Mouse (Mus musculus) spleen, adult 12 weeks (tissue): ENCODE measurements around the gene Zfp956.
A peak's percentile ranks its signal among the peaks of the same experiment; 100 is the strongest.
"Not testable (repeated sequence)": the region's sequence is repeated elsewhere in the genome, so short reads cannot be mapped to it uniquely, and the experiment has no call there.

Experiments used
- DNase-seq: peaks from one replicate; pipeline ENCODE4 v3.0.0; 2022; ENCODE audit warnings: low spot score

The Zfp956 gene

GRCm38 (mm10) chr6:47953191-47953726 lies at the start of gene Zfp956:
TSS of gene Zfp956 (plus strand) at chr6:47953390.
- peak; percentile 92 for DNase-seq

DNA sequence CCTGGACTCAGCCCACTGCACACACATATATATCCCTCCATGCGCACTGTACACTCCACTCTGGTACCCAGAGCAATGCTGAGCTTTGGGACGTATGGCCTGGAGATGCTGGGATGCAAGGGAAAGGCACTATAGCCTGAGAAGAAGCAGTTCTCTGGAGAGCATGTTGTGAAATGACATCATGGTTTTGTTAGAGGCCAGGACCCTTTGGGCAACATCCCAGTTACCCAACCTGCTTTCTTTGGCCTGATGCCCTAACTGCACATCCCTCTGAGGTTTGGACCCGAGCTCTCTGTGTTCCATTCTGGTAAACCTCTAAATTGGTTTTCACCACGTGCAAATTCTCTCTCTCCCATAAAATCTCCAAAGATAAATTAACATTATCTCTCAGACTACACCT lies 49.6 kb upstream of the Zfp956 start:
- no peak for DNase-seq

DNA sequence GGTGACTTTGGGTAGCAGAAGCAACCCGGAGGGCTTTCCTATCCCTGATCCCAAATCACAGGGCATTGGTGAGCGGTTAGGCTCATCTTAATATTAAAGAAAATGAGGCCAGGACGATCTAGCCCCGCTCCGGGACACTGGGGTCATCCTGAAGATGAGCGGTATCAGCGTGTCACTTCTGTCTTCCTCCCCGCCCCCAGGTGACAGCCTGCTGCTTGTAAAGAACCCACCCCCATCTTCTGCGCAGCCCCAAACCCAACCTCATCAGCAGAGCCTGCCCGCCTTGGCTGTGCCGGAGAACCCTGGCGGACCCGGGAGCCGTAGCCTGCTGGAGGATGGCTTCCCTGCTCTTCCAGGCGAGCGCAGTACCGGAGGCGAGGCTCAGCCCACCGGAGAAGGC lies 48.8 kb upstream of the Zfp956 start:
- no peak for DNase-seq

DNA sequence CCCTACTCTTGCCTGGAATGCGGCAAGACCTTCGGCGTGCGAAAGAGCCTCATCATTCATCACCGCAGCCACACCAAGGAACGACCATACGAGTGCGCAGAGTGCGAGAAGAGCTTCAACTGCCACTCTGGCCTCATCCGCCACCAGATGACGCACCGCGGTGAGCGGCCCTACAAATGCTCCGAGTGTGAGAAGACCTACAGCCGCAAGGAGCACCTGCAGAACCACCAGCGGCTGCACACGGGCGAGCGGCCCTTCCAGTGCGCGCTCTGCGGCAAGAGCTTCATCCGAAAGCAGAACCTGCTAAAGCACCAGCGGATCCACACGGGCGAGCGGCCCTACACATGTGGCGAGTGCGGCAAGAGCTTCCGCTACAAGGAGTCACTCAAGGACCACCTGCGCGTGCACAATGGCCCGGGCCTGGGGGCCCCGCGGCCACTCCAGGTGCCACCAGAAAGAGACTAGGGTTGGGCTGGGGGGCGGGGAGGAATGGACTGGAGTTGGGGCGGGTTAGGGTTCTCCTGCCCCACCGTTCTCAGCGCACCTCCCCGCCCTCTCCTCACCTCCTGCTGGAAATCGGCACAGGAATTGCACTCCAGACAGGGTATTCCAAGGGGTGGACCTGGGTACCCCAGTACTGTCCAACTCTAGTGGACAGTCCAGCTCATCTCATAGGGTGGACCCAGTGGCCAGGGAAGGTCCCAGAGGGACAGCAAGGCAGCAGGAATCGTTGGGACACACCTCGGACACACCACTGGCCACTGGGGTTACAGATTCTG lies 48.1 kb upstream of the Zfp956 start:
- DNase-seq, result no peak

DNA sequence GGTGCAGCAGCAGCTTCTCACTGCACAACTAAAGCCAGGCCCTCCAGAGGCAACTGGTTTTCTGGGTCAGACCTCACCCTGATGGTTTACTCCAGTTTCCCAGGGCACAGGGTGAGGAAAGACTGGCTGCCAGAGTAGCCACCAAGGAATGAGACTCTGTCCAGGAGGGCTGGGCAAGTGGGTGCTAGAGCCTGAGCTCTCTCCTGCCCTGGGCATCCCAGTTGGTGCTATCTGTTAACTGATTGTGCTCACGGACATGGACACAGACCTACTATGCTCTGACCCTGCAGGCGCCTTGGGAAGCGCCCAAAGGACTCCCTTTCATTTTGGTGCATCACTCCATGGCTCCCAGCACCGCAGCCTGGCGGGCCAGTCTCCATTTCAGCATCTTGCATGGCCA lies 46.9 kb upstream of the Zfp956 start:
- DNase-seq, result no peak

DNA sequence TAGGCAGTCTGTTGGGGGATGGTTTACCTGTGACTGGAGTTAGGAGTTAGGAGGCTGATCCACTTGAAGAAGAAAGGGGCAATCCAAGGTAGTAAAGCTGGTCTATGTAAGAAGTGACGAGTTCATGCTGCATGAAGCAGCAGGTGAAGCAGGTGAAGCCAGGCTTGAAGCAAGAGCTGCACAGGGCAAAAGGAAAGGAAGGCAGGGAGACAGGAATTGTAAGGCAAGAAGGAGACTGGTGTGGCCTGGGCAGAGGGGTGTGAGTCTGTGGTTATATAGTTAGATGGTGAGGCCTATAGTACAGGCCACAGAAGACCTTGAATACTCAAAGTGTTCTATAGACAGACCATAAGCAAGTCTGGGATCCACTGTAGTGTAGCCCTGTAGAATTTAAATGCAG lies 44.2 kb upstream of the Zfp956 start:
- DNase-seq, result no peak

- DNase-seq, result no peak
Observed at GRCm38 (mm10) chr6:47911650-47912049, 41.5 kb upstream of the Zfp956 start.

GRCm38 (mm10) chr6:47912991-47913390 lies 40.2 kb upstream of the Zfp956 start:
- no peak for DNase-seq

DNA sequence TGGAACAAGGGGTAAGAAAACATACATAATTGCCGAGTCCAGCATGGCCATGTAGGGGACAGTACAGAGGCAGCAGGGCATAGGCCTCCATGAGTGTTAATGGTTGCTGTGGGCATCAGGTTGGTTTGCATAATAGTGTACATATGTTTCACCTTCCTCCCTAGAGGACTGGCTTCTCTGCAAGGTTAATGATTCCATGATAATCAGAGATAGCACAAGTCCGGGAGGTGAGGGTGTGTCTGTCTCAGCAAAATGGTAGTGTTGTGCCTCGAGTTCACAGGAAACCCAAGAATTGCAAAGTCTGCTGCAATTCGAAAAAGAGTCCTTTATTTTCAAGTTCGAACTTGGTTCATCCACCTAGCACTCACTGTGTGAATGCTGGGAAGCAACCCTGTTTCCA lies 36.1 kb upstream of the Zfp956 start:
- DNase-seq, result no peak

DNA sequence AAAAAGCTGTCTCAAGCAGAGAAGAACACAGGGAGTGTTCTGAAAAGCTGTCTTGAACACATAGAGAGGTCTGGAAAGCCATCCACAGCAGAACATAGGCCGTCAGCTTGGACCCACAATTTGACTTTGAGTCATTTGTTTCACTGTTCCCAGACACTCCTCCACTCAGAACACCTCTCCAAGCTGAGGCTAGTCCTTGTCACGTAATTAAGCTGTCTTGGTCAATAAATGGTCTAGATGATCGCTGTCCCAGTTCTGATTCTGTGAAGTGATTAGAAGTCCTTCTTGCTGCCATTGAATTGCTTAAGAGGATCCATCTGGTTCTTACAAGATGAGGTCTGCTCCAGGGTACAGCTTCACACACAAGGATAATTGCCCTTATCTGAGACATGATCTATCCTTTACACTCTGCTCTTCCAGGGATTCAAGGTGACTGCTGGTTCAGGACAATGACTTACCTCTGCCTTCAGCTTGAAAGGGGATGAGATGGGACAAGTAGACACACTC lies 34.4 kb upstream of the Zfp956 start:
- DNase-seq, result no peak

- no peak for DNase-seq
Observed at GRCm38 (mm10) chr6:47919646-47920446, 33.3 kb upstream of the Zfp956 start.

DNA sequence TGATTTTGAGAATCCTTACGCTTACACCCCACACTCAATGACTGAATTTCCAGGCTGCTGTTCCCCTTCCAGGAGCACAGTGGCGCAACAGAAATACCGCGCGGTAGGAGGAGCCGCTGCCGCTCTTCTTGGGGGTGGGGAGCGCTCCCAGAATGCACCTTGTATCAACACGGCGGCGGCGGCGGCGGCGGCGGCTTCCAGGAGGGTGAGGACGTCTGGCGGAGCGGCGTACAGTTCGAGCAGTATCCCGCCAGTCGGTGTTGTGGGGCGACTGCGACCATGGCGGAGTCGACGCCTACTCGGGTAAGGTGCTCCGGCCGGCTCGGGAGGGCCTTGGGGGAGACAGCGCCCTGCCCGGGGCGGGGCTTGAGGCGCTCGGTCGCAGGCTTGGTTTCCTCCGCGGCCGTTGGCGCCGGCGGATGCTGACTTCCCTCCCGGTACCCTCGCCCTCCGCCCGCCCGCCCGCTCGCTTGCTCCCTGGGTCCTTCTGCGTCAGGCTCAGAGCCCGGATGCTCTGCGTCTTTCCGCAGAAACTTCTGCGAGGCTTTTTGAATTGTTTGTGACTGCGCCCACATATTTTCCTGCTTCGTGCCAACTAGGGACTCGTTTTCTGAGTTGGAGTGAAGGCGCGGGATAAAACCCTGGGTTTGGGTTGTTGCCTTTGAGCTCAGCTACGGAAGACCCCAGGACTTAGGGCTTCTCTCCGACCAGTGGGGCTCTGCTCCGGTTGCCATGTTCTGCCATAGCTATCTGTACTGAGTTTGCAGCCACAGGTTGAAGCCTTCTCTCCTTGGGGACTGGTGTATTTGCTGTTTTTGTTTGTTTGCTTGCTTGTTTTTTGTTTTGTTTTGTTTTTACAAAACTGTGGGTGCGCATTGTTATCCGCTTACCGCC lies 32.5 kb upstream of the Zfp956 start, which contains the start of gene Zfp212:
Gene Zfp212, plus strand, starts transcription at position 30 of the 894 bp plus-strand sequence.
- peak; percentile 84 for DNase-seq

GRCm38 (mm10) chr6:47942461-47942860 lies 10.7 kb upstream of the Zfp956 start:
- DNase-seq, result no peak

GRCm38 (mm10) chr6:47943021-47943691 lies 10.0 kb upstream of the Zfp956 start:
- peak; percentile 68 for DNase-seq

DNA sequence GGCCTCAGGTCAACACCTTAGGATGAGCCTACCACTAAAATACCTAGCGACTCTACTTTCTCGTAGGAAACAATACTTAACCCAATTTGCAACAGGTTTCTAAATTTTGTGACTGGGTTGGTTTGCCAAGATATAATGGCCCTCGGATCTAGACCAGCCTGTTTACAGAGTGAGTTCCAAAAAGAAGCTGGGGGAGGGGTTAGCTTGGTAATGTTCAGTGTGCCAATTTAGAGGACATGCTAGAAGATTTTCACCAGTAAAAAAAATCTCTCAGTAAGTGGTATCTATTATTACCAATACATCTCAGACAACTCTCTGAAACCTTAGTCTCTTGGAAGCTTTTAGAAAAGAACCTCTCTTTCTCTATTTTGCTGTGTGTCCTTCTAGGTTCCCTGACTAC lies 9.5 kb upstream of the Zfp956 start:
- DNase-seq, result no peak

- no peak for DNase-seq
Observed at GRCm38 (mm10) chr6:47947388-47947787, 5.8 kb upstream of the Zfp956 start.

DNA sequence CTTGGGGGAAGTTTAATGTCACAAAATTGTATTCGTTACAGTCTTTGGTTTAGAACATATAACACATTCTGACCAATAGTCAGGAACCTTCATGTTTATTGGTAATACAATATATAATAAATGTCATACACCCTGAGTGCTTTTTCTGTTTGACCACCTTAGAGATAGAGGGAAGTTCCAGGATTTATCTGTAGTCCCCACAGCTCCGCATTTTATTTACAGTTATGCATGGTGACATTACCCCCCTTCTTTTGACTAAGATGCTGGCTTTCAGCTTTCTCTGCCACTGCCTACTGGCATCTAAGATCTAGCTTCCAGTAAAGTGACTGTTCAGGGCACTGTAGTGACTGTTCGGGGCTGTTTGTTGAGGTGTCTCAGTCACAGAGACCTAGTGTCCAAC lies 1.2 kb downstream of the Zfp956 start:
- DNase-seq, result no peak

DNA sequence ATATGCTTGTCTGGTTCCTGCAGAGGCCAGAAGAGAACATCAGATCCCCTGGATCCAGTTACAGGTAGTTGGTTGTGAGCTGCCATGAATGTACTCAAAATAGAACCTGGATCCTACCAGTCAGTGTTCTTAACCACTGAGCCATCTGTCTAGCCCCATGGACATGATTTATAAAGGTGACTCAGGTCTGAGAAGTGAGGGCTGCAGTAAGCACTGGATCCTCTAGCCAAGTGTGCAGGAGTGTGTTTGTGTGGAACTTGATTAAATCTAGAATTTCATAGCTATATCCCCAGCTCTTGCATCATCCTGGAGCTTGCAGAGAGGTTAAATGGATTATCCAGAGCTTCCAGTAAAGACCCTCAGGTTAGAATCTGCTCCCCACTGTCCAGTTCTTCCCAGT lies 4.6 kb downstream of the Zfp956 start:
- DNase-seq, result no peak

DNA sequence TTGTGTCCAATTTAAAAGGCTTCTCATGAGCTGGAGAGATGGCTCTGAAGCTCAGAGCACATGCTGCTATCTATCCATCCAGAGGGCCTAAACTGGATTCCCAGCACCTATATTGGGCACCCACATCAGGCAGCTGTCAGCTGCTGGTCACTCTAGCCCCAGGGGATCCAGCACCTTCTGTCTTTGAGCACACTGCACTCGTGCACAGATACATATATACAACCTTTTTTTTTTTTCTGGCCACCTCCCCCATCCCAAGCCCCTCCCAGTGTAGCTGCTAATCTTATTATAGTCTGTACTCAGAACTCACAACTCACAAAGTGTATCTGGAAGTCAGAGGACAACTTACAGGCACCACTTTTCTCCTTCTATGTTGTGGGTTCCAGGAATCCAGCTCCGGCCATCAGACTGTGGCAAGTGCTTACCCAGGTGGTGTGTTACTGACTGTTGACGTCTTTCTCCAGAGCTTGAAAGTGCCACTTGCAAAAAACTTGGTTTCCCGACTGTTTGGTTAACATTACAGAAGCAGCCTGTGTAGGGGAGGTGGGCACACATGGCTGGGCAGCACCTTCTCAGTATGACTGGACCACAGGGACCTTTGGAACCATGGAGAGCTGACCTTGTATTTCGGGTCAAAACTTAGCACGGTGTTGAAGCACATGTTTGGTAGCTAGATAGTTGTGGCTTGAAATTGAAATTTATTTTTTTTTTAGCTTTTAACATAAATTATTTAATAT lies 7.7 kb downstream of the Zfp956 start:
- DNase-seq, result no peak

GRCm38 (mm10) chr6:47963051-47963450 lies 9.9 kb downstream of the Zfp956 start:
- DNase-seq, result no peak

DNA sequence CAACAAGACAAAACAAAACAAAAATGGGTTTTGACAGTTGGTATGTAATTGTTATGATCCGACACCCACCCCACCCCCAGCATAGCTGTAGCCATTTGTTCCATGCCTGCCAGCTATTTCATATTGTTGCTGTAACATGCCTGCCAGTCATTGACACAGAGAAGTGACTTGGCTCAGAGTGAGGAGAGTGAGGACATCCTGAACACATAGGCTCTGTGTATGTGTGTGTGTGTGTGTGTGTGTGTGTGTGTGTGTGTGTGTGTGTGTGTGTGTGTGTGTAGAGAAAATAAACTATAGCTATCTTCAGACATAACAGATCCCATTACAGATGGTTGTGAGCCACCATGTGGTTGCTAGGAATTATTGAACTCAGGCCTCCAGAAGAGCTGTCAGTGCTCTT lies 15.0 kb downstream of the Zfp956 start:
- not testable (repeated sequence) for DNase-seq
